Mouse (Mus musculus): Measurements from ENCODE around the gene Nipsnap2.

DNA sequence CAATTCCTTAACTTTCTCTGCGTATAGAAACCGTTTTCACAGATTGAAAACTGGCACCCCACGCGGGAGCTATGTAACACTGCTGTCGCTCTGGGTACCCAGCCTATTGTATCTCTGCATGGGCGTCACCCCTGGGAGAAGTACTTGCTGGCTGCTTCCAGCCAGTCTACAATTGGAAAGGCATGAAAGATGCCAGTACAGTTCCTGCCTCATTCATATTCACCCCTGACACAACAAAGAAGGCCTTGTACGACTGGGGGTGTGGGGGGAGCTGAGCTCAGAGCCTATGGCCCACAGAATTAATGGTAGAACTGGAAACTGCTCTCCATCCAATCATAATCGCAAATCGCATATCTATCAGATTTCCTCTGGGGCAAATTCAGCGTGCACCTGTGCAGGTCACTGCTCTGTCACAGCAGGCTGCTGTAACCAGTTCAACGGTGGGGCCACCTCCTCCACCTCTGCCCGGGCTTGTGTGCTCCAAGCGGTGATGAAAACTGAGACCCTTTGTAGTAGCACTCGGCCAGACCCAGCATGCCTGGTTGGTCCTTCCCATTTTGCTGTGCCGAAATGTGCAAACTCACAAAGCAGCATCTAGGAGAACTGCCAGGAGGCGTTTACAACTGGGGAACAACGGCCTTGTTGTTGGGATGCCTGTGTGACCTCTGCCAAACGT lies 37.1 kb downstream of the Nipsnap2 start:
- TF ChIP-seq EP300 (IDR thresholded peaks at IDR 0.05; ENCODE audit: low read depth): no peak
- TF ChIP-seq CTCF (IDR thresholded peaks at IDR 0.05; ENCODE audit: low read depth): no peak

All from heart, postnatal 0 days (tissue).